Mouse (Mus musculus): Measurements from ENCODE around the gene Ndufa8.

The Ndufa8 gene

GRCm38 (mm10) chr2:36040872-36041271 lies 8.3 kb downstream of the Ndufa8 start:
- DNase-seq: no peak

GRCm38 (mm10) chr2:36039297-36039985 lies 9.8 kb downstream of the Ndufa8 start:
- DNase-seq: no peak

GRCm38 (mm10) chr2:36035413-36036081 lies 13.7 kb downstream of the Ndufa8 start:
- no peak for DNase-seq

- no peak for DNase-seq
Measured at GRCm38 (mm10) chr2:36034898-36035297, 14.3 kb downstream of the Ndufa8 start.

GRCm38 (mm10) chr2:36033966-36034365 lies 15.2 kb downstream of the Ndufa8 start:
- DNase-seq: no peak

- DNase-seq: peak; percentile 21
Measured at GRCm38 (mm10) chr2:36032884-36033283, 16.3 kb downstream of the Ndufa8 start.

- peak; percentile 77 for DNase-seq
Measured at GRCm38 (mm10) chr2:36023291-36023690, 25.9 kb downstream of the Ndufa8 start.

GRCm38 (mm10) chr2:36021385-36022159 lies 27.6 kb downstream of the Ndufa8 start:
- DNase-seq: peak; percentile 68

GRCm38 (mm10) chr2:36013010-36013409 lies 36.2 kb downstream of the Ndufa8 start:
- peak; percentile 50 for DNase-seq

GRCm38 (mm10) chr2:36011331-36011825 lies 37.8 kb downstream of the Ndufa8 start:
- no peak for DNase-seq

- no peak for DNase-seq
Measured at GRCm38 (mm10) chr2:36010579-36010978, 38.6 kb downstream of the Ndufa8 start.

GRCm38 (mm10) chr2:36009386-36009785 lies 39.8 kb downstream of the Ndufa8 start:
- DNase-seq: peak; percentile 52

- peak; percentile 52 for DNase-seq
Measured at GRCm38 (mm10) chr2:36008071-36008470, 41.1 kb downstream of the Ndufa8 start.

GRCm38 (mm10) chr2:36002188-36002587 lies 47.0 kb downstream of the Ndufa8 start:
- no peak for DNase-seq

- no peak for DNase-seq
Measured at GRCm38 (mm10) chr2:36000390-36000789, 48.8 kb downstream of the Ndufa8 start.

- no peak for DNase-seq
Measured at GRCm38 (mm10) chr2:35999212-35999611, 50.0 kb downstream of the Ndufa8 start.

GRCm38 (mm10) chr2:35998416-35998815 lies 50.8 kb downstream of the Ndufa8 start:
- no peak for DNase-seq

- no peak for DNase-seq
Measured at GRCm38 (mm10) chr2:35996753-35997152, 52.5 kb downstream of the Ndufa8 start.

- DNase-seq: no peak
Measured at GRCm38 (mm10) chr2:35994303-35994702, 54.9 kb downstream of the Ndufa8 start.

- DNase-seq: no peak
Measured at GRCm38 (mm10) chr2:35993481-35993880, 55.7 kb downstream of the Ndufa8 start.

- no peak for DNase-seq
Measured at GRCm38 (mm10) chr2:35992259-35992658, 56.9 kb downstream of the Ndufa8 start.
